Mouse (Mus musculus): ENCODE measurements around the gene Cwh43. TPM values are rescaled to one million over a fixed set of nuclear protein-coding genes. Genes with fewer than 3 reads are reported as not detected.

Gene Cwh43
- polyA plus RNA-seq, 1 experiment from 2014 or later: 0.09 TPM

- no peaks in the 10 kb centered on the region for H3K27me3 ChIP-seq (replicated peaks; ENCODE audit: control insufficient read depth, insufficient read depth, low read length)
- H3K4me2 ChIP-seq (ENCODE audit: low read length): no peak overlapping the region
- no peaks in the 10 kb centered on the region for H3K9me3 ChIP-seq (ENCODE audit: control insufficient read depth, low read length)
- ATAC-seq (replicated peaks; ENCODE audit: low FRiP score, low TSS enrichment, low read depth): no peak
- no peak overlapping the region for H3K4me3 ChIP-seq (ENCODE audit: low read depth, low read length)
- H3K9ac ChIP-seq (ENCODE audit: low read length): no peak overlapping the region
- no peak for DNase-seq (ENCODE audit: low spot score)
- H3K36me3 ChIP-seq (ENCODE audit: control insufficient read depth, insufficient read depth, low read length): no peaks in the 10 kb centered on the region
- no peak overlapping the region for H3K27ac ChIP-seq (ENCODE audit: low read depth)
- 69% methylated on average over 7 of the region's 7 CpGs for WGBS
- no peaks in the 10 kb centered on the region for H3K4me1 ChIP-seq (replicated peaks; ENCODE audit: control insufficient read depth, insufficient read depth, low read length)
These were observed 28.9 kb downstream of the Cwh43 start for GRCm38 (mm10) chr5:73434764-73435163.

- no peaks in the 10 kb centered on the region for H3K9me3 ChIP-seq (ENCODE audit: control insufficient read depth, low read length)
- no peak overlapping the region for H3K4me3 ChIP-seq (ENCODE audit: low read depth, low read length)
- no peaks in the 10 kb centered on the region for H3K36me3 ChIP-seq (ENCODE audit: control insufficient read depth, insufficient read depth, low read length)
- no peaks in the 10 kb centered on the region for H3K27me3 ChIP-seq (replicated peaks; ENCODE audit: control insufficient read depth, insufficient read depth, low read length)
- H3K9ac ChIP-seq (ENCODE audit: low read length): no peak overlapping the region
- no peak overlapping the region for H3K4me2 ChIP-seq (ENCODE audit: low read length)
- DNase-seq (ENCODE audit: low spot score): peak; percentile 29
- 80% methylated on average over 9 of the region's 9 CpGs for WGBS
- no peak overlapping the region for H3K27ac ChIP-seq (ENCODE audit: low read depth)
- H3K4me1 ChIP-seq (replicated peaks; ENCODE audit: control insufficient read depth, insufficient read depth, low read length): no peaks in the 10 kb centered on the region
- ATAC-seq (replicated peaks; ENCODE audit: low FRiP score, low TSS enrichment, low read depth): no peak
These were observed 36.3 kb downstream of the Cwh43 start for GRCm38 (mm10) chr5:73442176-73442575.

- no peaks in the 10 kb centered on the region for H3K27me3 ChIP-seq (replicated peaks; ENCODE audit: control insufficient read depth, insufficient read depth, low read length)
- H3K4me3 ChIP-seq (ENCODE audit: low read depth, low read length): no peak overlapping the region
- no peaks in the 10 kb centered on the region for H3K9me3 ChIP-seq (ENCODE audit: control insufficient read depth, low read length)
- no peak for DNase-seq (ENCODE audit: low spot score)
- H3K9ac ChIP-seq (ENCODE audit: low read length): no peak overlapping the region
- no peak overlapping the region for H3K4me2 ChIP-seq (ENCODE audit: low read length)
- no peaks in the 10 kb centered on the region for H3K36me3 ChIP-seq (ENCODE audit: control insufficient read depth, insufficient read depth, low read length)
- no peaks in the 10 kb centered on the region; the same call in 1 of the 2 replicates for H3K4me1 ChIP-seq (replicated peaks; ENCODE audit: control insufficient read depth, insufficient read depth, low read length)
- no peak overlapping the region for H3K27ac ChIP-seq (ENCODE audit: low read depth)
- no peak for ATAC-seq (replicated peaks; ENCODE audit: low FRiP score, low TSS enrichment, low read depth)
- 76% methylated on average over 1 of the region's 1 CpGs for WGBS
These were observed 44.4 kb downstream of the Cwh43 start for GRCm38 (mm10) chr5:73450276-73450675.

GRCm38 (mm10) chr5:73454502-73455306 lies 48.8 kb downstream of the Cwh43 start:
- peak; percentile 46 for DNase-seq (ENCODE audit: low spot score)
- Histone ChIP-seq H3K4me1 (replicated peaks; ENCODE audit: control insufficient read depth, insufficient read depth, low read length) (no peaks in the 10 kb centered on the region; the same call in 1 of the 2 replicates), H3K4me2 (ENCODE audit: low read length) (no peak overlapping the region), H3K27me3 (replicated peaks; ENCODE audit: control insufficient read depth, insufficient read depth, low read length) (no peaks in the 10 kb centered on the region), H3K27ac (ENCODE audit: low read depth) (peak overlapping the region; percentile 5; the same call in 1 of the 2 replicates), H3K9me3 (ENCODE audit: control insufficient read depth, low read length) (no peaks in the 10 kb centered on the region), H3K9ac (ENCODE audit: low read length) (no peak overlapping the region), H3K4me3 (ENCODE audit: low read depth, low read length) (no peak overlapping the region), H3K36me3 (ENCODE audit: control insufficient read depth, insufficient read depth, low read length) (no peaks in the 10 kb centered on the region)
- no peak for ATAC-seq (replicated peaks; ENCODE audit: low FRiP score, low TSS enrichment, low read depth)
- 44% methylated on average over 2 of the region's 2 CpGs for WGBS

GRCm38 (mm10) chr5:73455307-73455687 lies 49.4 kb downstream of the Cwh43 start:
- DNase-seq (ENCODE audit: low spot score) (peak; percentile 40), ATAC-seq (replicated peaks; ENCODE audit: low FRiP score, low TSS enrichment, low read depth) (no peak)
- H3K4me1 ChIP-seq (replicated peaks; ENCODE audit: control insufficient read depth, insufficient read depth, low read length): no peaks in the 10 kb centered on the region; the same call in 1 of the 2 replicates
- no peak overlapping the region for H3K9ac ChIP-seq (ENCODE audit: low read length)
- 71% methylated on average over 5 of the region's 5 CpGs for WGBS
- H3K36me3 ChIP-seq (ENCODE audit: control insufficient read depth, insufficient read depth, low read length): no peaks in the 10 kb centered on the region
- H3K27me3 ChIP-seq (replicated peaks; ENCODE audit: control insufficient read depth, insufficient read depth, low read length): no peaks in the 10 kb centered on the region
- no peak overlapping the region for H3K27ac ChIP-seq (ENCODE audit: low read depth)
- H3K4me3 ChIP-seq (ENCODE audit: low read depth, low read length): no peak overlapping the region
- no peak overlapping the region for H3K4me2 ChIP-seq (ENCODE audit: low read length)
- H3K9me3 ChIP-seq (ENCODE audit: control insufficient read depth, low read length): no peaks in the 10 kb centered on the region

- H3K9ac ChIP-seq (ENCODE audit: low read length): no peak overlapping the region
- H3K4me3 ChIP-seq (ENCODE audit: low read depth, low read length): no peak overlapping the region
- H3K9me3 ChIP-seq (ENCODE audit: control insufficient read depth, low read length): no peaks in the 10 kb centered on the region
- ATAC-seq (replicated peaks; ENCODE audit: low FRiP score, low TSS enrichment, low read depth): no peak
- H3K4me2 ChIP-seq (ENCODE audit: low read length): 0 out of 2 replicates have a peak overlapping the region, but pooled peaks have one; percentile 13
- DNase-seq (ENCODE audit: low spot score): peak; percentile 60
- H3K36me3 ChIP-seq (ENCODE audit: control insufficient read depth, insufficient read depth, low read length): no peaks in the 10 kb centered on the region
- H3K4me1 ChIP-seq (replicated peaks; ENCODE audit: control insufficient read depth, insufficient read depth, low read length): no peaks in the 10 kb centered on the region; the same call in 1 of the 2 replicates
- H3K27ac ChIP-seq (ENCODE audit: low read depth): peak overlapping the region; percentile 69
- WGBS: 53% methylated on average over 16 of the region's 16 CpGs
- no peaks in the 10 kb centered on the region for H3K27me3 ChIP-seq (replicated peaks; ENCODE audit: control insufficient read depth, insufficient read depth, low read length)
These were observed 62.9 kb downstream of the Cwh43 start for GRCm38 (mm10) chr5:73468462-73469433.

GRCm38 (mm10) chr5:73474412-73475405 lies 68.8 kb downstream of the Cwh43 start:
- Histone ChIP-seq H3K9ac (ENCODE audit: low read length) (no peak overlapping the region), H3K27me3 (replicated peaks; ENCODE audit: control insufficient read depth, insufficient read depth, low read length) (no peaks in the 10 kb centered on the region), H3K36me3 (ENCODE audit: control insufficient read depth, insufficient read depth, low read length) (no peaks in the 10 kb centered on the region), H3K4me2 (ENCODE audit: low read length) (no peak overlapping the region), H3K9me3 (ENCODE audit: control insufficient read depth, low read length) (no peaks in the 10 kb centered on the region), H3K4me1 (replicated peaks; ENCODE audit: control insufficient read depth, insufficient read depth, low read length) (no peaks in the 10 kb centered on the region), H3K4me3 (ENCODE audit: low read depth, low read length) (no peak overlapping the region), H3K27ac (ENCODE audit: low read depth) (no peak overlapping the region)
- ATAC-seq (replicated peaks; ENCODE audit: low FRiP score, low TSS enrichment, low read depth) (no peak), DNase-seq (ENCODE audit: low spot score) (no peak)
- WGBS: 81% methylated on average over 20 of the region's 20 CpGs

DNA sequence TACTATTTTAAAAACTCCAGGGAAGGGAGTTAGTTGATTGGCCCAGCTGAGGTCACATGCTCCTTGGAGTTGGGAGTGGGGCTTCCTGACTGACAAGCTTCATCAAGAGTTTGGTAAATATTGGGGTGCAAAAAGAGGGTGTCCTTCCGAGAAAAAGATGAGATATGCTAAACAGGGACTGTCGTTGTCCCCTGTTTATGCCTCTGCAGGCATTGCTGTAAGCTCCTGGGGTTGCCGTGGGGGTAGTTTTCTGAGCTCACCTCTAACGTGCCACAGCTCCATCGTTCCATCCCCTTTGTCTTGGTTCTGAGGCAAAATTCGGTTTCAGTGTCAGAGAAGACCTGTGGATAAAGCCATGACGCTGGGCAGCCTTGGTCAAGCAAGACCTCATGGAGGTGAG lies 74.8 kb downstream of the Cwh43 start, which contains the start of gene Dcun1d4:
Dcun1d4 (plus strand) TSS at position 301 of the 400 bp plus-strand sequence.
- Histone ChIP-seq H3K4me2 (ENCODE audit: low read length) (no peak within 1 kb of the TSS), H3K36me3 (ENCODE audit: control insufficient read depth, insufficient read depth, low read length) (no peaks in the 10 kb centered on the region), H3K27me3 (replicated peaks; ENCODE audit: control insufficient read depth, insufficient read depth, low read length) (no peaks in the 10 kb centered on the region), H3K4me3 (ENCODE audit: low read depth, low read length) (no peak within 1 kb of the TSS), H3K4me1 (replicated peaks; ENCODE audit: control insufficient read depth, insufficient read depth, low read length) (no peaks in the 10 kb centered on the region), H3K9ac (ENCODE audit: low read length) (no peak within 1 kb of the TSS), H3K9me3 (ENCODE audit: control insufficient read depth, low read length) (no peaks in the 10 kb centered on the region), H3K27ac (ENCODE audit: low read depth) (no peak within 1 kb of the TSS)
- WGBS: 80% methylated on average over 7 of the region's 7 CpGs
- no peak for DNase-seq (ENCODE audit: low spot score)
- ATAC-seq (replicated peaks; ENCODE audit: low FRiP score, low TSS enrichment, low read depth): no peak

Measured in intestine, embryonic 14.5 days (tissue).